Mouse (Mus musculus) heart, adult 2 months (tissue): ENCODE results near the gene Nmi. TPM values are rescaled to one million over a fixed set of nuclear protein-coding genes. Genes with fewer than 3 reads are reported as not detected.

Experiments used
- DNase-seq, 2 experiments: peaks; one replicate each; pipeline ENCODE4 v3.0.0; 2021
- H3K27ac ChIP-seq: fragments of 200-600 bp; 2 replicates; pipeline ENCODE4 v1.8.1; 2022
- H3K27me3 ChIP-seq: fragments of 200-500 bp; 2 replicates; pipeline ENCODE4 v1.6.1; 2012; ENCODE audit warnings: mild to moderate bottlenecking, low read length, inconsistent platforms, mixed read lengths; ENCODE audit not compliant: control insufficient read depth, insufficient read depth
- H3K36me3 ChIP-seq: fragments of 200-500 bp; 2 replicates; pipeline ENCODE4 v1.6.1; 2012; ENCODE audit warnings: low read length, inconsistent platforms; ENCODE audit not compliant: control insufficient read depth, insufficient read depth
- H3K4me1 ChIP-seq: fragments of 200-500 bp; 2 replicates; pipeline ENCODE4 v1.6.1; 2011; ENCODE audit warnings: low read length; ENCODE audit not compliant: control insufficient read depth, insufficient read depth
- H3K4me3 ChIP-seq: fragments of 200-600 bp; 2 replicates; pipeline ENCODE4 v1.8.1; 2022
- H3K79me2 ChIP-seq: fragments of 200-500 bp; replicated peaks from 2 replicates; pipeline ENCODE4 v1.6.1; 2012; ENCODE audit warnings: mild to moderate bottlenecking, inconsistent platforms, low read length, moderate library complexity, mixed read lengths; ENCODE audit not compliant: control insufficient read depth, insufficient read depth
- H3K9ac ChIP-seq: fragments of 200-500 bp; 2 replicates; pipeline ENCODE4 v1.6.1; 2012; ENCODE audit warnings: low read depth, mild to moderate bottlenecking, control low read depth, inconsistent platforms, low read length, mixed read lengths
- CTCF ChIP-seq: fragments of 200-600 bp; IDR thresholded peaks from 2 replicates; pipeline ENCODE4 v1.8.1; 2022; ENCODE audit warnings: antibody characterized with exemption, mild to moderate bottlenecking, moderate library complexity
- EP300 ChIP-seq: fragments of 200-500 bp; IDR thresholded peaks from 2 replicates; pipeline ENCODE4 v1.6.1; 2011; ENCODE audit warnings: low read depth, low read length, control low read depth; ENCODE audit not compliant: insufficient read depth
- POLR2A ChIP-seq: fragments of 200-500 bp; IDR thresholded peaks from 2 replicates; pipeline ENCODE4 v1.6.1; 2011; ENCODE audit warnings: mild to moderate bottlenecking, low read depth, low read length, control low read depth; ENCODE audit not compliant: insufficient read depth
- WGBS: fragments of 180-500 bp; shearing (Covaris S2); methylation state at CpG from one replicate; pipeline ENCODE4 v1.1.7; 2018; 5-methylcytosine and 5-hydroxymethylcytosine counted together
- intact Hi-C: fragments of 180-260 bp; cut with DNase I; formaldehyde crosslinking; loops from one replicate; pipeline ENCODE4 v1.15.1; 2025
- polyA plus RNA-seq: library from polyadenylated mRNA; depleted of rRNA; stranded (reverse); fragments of >200 nt; gene quantifications from 2 replicates; pipeline ENCODE4 v1.2.3, GENCODE M21; 2012
- total RNA-seq, 2 experiments: library from RNA; stranded (reverse); gene quantifications; 2 replicates each; pipeline ENCODE4 v1.2.3; 2021

Nmi gene
- total and polyA plus RNA-seq, 3 experiments: 3.2 to 6.7 (median 5.1) TPM

GRCm38 (mm10) chr2:52001521-52001920, 28.2 kb upstream of the Nmi start:
- Histone ChIP-seq H3K4me1 (no peaks in the 10 kb centered on the region), H3K79me2 (no peaks in the 10 kb centered on the region), H3K27ac (no peak overlapping the region), H3K36me3 (no peaks in the 10 kb centered on the region), H3K27me3 (no peaks in the 10 kb centered on the region), H3K9ac (no peak overlapping the region), H3K4me3 (no peak overlapping the region)
- TF ChIP-seq EP300: no peak
- TF ChIP-seq POLR2A: no peak
- no peak for TF ChIP-seq CTCF
- WGBS: 89% methylated on average over 8 of the region's 8 CpGs
- DNase-seq: no peak
- intact Hi-C loops: no loop called here

DNA sequence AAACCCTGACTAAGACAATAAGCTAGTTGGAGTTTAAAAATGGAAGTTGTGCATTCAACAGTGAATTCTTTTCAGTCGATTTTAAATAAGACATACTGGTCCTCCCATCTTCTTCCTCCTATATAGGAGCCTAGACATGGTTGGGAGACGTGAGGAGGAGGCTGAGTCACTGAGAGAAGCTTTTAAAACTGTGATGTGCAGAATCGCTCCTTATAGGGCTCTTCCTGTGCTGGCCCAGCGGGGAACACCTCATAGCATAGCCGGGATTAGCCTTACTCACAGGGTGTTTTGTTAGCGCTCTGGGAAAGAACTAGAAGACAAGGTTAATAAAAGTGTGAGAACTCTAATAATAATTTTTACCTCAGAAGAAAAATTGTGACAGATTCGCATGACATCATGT, 26.7 kb upstream of the Nmi start:
- Histone ChIP-seq H3K27ac (no peak overlapping the region), H3K4me3 (no peak overlapping the region), H3K9ac (no peak overlapping the region), H3K36me3 (no peaks in the 10 kb centered on the region), H3K27me3 (no peaks in the 10 kb centered on the region), H3K4me1 (no peaks in the 10 kb centered on the region), H3K79me2 (no peaks in the 10 kb centered on the region)
- intact Hi-C loops: no loop called here
- DNase-seq: no peak
- TF ChIP-seq POLR2A: no peak
- no peak for TF ChIP-seq EP300
- no peak for TF ChIP-seq CTCF
- 60% methylated on average over 7 of the region's 7 CpGs for WGBS

DNA sequence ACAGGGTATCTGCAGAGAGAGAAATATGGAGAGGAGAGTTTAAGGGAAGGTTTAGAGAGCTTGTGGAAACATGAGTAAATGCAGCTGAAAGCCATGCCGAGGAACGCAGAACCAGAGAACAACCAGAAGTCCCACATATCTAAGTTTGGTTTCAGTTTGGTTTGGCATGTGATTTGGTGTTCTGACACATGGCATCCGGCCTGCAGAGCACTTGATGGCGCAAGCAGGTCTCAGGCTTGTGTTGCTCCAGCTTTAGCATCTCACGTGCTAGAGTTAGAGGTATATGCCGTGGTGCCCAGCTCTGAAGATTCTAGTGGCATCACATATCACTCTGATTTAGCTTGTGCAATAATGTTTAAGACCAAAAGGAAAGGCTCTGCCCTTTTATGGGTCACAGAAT, 18.2 kb upstream of the Nmi start:
- no peak for DNase-seq
- TF ChIP-seq POLR2A (no peak), CTCF (no peak), EP300 (no peak)

DNA sequence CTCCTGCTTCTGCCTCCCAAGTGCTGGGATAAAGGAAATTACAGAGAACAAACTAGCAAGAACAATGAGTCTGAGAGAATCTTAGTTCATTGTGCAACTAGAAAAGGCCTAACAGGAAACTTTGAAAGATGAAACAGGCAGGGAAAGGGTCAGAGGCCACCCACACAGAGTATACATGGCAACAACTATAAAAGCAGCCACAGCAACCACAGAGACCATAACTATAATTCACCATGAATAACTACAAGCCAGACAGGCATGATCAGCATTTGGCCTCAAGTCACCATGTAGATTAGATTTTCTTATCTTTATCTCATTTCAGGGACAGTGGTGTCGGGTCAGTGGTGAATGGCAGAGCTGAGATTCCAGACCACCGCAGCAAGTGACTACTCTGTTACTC, 16.3 kb upstream of the Nmi start:
- H3K4me3 ChIP-seq: no peak overlapping the region
- H3K27me3 ChIP-seq: no peaks in the 10 kb centered on the region
- no peak for DNase-seq
- H3K27ac ChIP-seq: no peak overlapping the region
- TF ChIP-seq CTCF: no peak
- no peak for TF ChIP-seq EP300
- no peak for TF ChIP-seq POLR2A
- 46% methylated on average over 2 of the region's 2 CpGs for WGBS
- no peaks in the 10 kb centered on the region for H3K36me3 ChIP-seq
- intact Hi-C loops: no loop called here
- H3K9ac ChIP-seq: no peak overlapping the region
- no peaks in the 10 kb centered on the region for H3K79me2 ChIP-seq
- H3K4me1 ChIP-seq: peaks cover 2% of the 10 kb centered on the region

More for the DNA sequence above, 18.2 kb upstream of the Nmi start:
- Histone ChIP-seq H3K4me3 (no peak overlapping the region), H3K9ac (no peak overlapping the region), H3K4me1 (peaks cover 2% of the 10 kb centered on the region), H3K27me3 (no peaks in the 10 kb centered on the region), H3K27ac (no peak overlapping the region), H3K36me3 (no peaks in the 10 kb centered on the region), H3K79me2 (no peaks in the 10 kb centered on the region)
- 80% methylated on average over 6 of the region's 6 CpGs for WGBS
- intact Hi-C loops: no loop called here

DNA sequence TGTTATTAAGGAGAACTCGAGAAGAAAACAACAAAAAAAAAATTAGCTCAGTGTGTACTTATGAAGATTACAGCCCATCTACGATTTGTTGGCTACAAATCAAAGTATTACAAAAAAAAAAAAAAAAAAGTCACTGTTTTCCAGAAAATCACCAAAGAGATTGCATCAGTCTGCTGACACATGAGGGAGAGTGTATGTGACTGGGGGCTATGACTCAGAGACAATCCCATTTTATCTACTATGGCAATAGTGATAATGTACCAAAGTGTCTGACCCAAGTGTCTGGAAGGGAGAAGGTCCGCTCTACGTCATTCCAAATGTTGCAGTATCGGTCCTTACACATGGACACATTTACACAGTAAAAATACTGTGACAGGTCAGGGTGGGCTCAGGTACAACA, 13.4 kb upstream of the Nmi start:
- 65% methylated on average over 5 of the region's 5 CpGs for WGBS
- Histone ChIP-seq H3K36me3 (no peaks in the 10 kb centered on the region), H3K4me1 (peaks cover 2% of the 10 kb centered on the region), H3K79me2 (no peaks in the 10 kb centered on the region), H3K27ac (no peak overlapping the region), H3K4me3 (no peak overlapping the region), H3K27me3 (no peaks in the 10 kb centered on the region), H3K9ac (no peak overlapping the region)
- TF ChIP-seq CTCF (no peak), EP300 (no peak), POLR2A (no peak)
- no peak for DNase-seq
- intact Hi-C loops: no loop called here

- no peaks in the 10 kb centered on the region for H3K79me2 ChIP-seq
- intact Hi-C loops: no loop called here
- peaks cover 2% of the 10 kb centered on the region for H3K4me1 ChIP-seq
- H3K36me3 ChIP-seq: no peaks in the 10 kb centered on the region
- WGBS: 72% methylated on average over 9 of the region's 9 CpGs
- no peak for DNase-seq
- H3K4me3 ChIP-seq: no peak overlapping the region
- no peak overlapping the region for H3K27ac ChIP-seq
- TF ChIP-seq EP300 (no peak), POLR2A (no peak), CTCF (no peak)
- no peak overlapping the region for H3K9ac ChIP-seq
- H3K27me3 ChIP-seq: no peaks in the 10 kb centered on the region
Measured at GRCm38 (mm10) chr2:51986157-51986556, 12.9 kb upstream of the Nmi start.
